24 mouse cellular contexts compared by ENCODE assay signal in genomic region chr5:38628023-38628422, GRCm38 (mm10). TPM values are rescaled to one million over a fixed set of nuclear protein-coding genes. Genes with fewer than 3 reads are reported as not detected.
DNase-seq lines count a peak whose midpoint lies in the region; ATAC-seq and TF ChIP-seq lines count a peak whose summit lies in the region.
"Had no signal": no experiment of that assay in that cellular context is flagged by ENCODE, and none has a peak within 500 bp of the region (broad histone marks: within the 10 kb centered on the region; RNA-seq: fewer than 3 reads in every experiment).

No protein-coding gene starts in this region.

- no peaks in the 10 kb centered on the region for H3K4me1 ChIP-seq in lung, embryonic 16.5 days (replicated peaks; ENCODE audit: control insufficient read depth, insufficient read depth, low read length)
- H3K4me1 ChIP-seq in lung, adult 2 months (ENCODE audit: control insufficient read depth, insufficient read depth, low read length) = no peaks in the 10 kb centered on the region
- peaks cover 21% of the 10 kb centered on the region for H3K4me1 ChIP-seq in embryonic facial prominence, embryonic 10.5 days
- H3K4me1 ChIP-seq: forebrain, embryonic 13.5 days; heart, embryonic 15.5 days; intestine, embryonic 15.5 days had no signal

- intact Hi-C loops in heart, postnatal 10 days (cut with DNase I) = no loop called here

- H3K27ac ChIP-seq in lung, embryonic 16.5 days (ENCODE audit: low read length) = no peak overlapping the region
- no peak overlapping the region for H3K27ac ChIP-seq in embryonic facial prominence, embryonic 10.5 days (replicated peaks)
- H3K27ac ChIP-seq: embryonic facial prominence, embryonic 15.5 days; forebrain, embryonic 13.5 days; gastrocnemius, adult 2 months; heart, adult 2 months; heart, embryonic 15.5 days; hindbrain, embryonic 10.5 days; hindbrain, embryonic 14.5 days; intestine, embryonic 15.5 days had no signal

- WGBS in lung, embryonic 16.5 days = 44% methylated on average over 2 of the region's 2 CpGs
- WGBS in lung, adult 2 months = 32% methylated on average over 2 of the region's 2 CpGs
- 47% methylated on average over 2 of the region's 2 CpGs for WGBS in embryonic facial prominence, embryonic 10.5 days

- no peaks in the 10 kb centered on the region for H3K36me3 ChIP-seq in lung, embryonic 16.5 days (ENCODE audit: control insufficient read depth, insufficient read depth, low read length)
- H3K36me3 ChIP-seq in embryonic facial prominence, embryonic 10.5 days (replicated peaks) = no peaks in the 10 kb centered on the region
- H3K36me3 ChIP-seq: embryonic facial prominence, embryonic 15.5 days; G1E; heart, embryonic 15.5 days; hindbrain, embryonic 10.5 days; intestine, embryonic 15.5 days had no signal

- no peak overlapping the region for H3K9ac ChIP-seq in lung, embryonic 16.5 days (ENCODE audit: low read length)
- H3K9ac ChIP-seq: embryonic facial prominence, embryonic 15.5 days; forebrain, embryonic 13.5 days; forebrain, postnatal 0 days; heart, embryonic 15.5 days; hindbrain, embryonic 14.5 days; intestine, embryonic 15.5 days had no signal

- ATAC-seq in lung, embryonic 16.5 days (ENCODE audit: low read depth) = peak; percentile 17; the same call in 1 of the 2 replicates
- 0 out of 2 replicates have a peak, but pooled peaks have one; percentile 14 for ATAC-seq in megakaryocyte progenitor cell, adult 5-6 weeks (replicated peaks; ENCODE audit: poor library complexity)
- ATAC-seq: activated CD4-positive, CD25-positive, alpha-beta regulatory T cell, adult 4 months; forebrain, embryonic 13.5 days; forebrain, postnatal 0 days; intestine, embryonic 15.5 days had no signal

- no peak overlapping the region for H3K4me2 ChIP-seq in lung, embryonic 16.5 days (ENCODE audit: low read depth, low read length)
- H3K4me2 ChIP-seq: embryonic facial prominence, embryonic 15.5 days; forebrain, embryonic 13.5 days; heart, embryonic 11.5 days; heart, embryonic 15.5 days; hindbrain, embryonic 14.5 days; intestine, embryonic 15.5 days had no signal

- no peaks in the 10 kb centered on the region for H3K27me3 ChIP-seq in lung, embryonic 16.5 days (ENCODE audit: control insufficient read depth, insufficient read depth, low read depth, low read length)
- no peaks in the 10 kb centered on the region for H3K27me3 ChIP-seq in embryonic facial prominence, embryonic 10.5 days (replicated peaks; ENCODE audit: low read depth, poor library complexity, severe bottlenecking)
- H3K27me3 ChIP-seq: embryonic facial prominence, embryonic 15.5 days; forebrain, embryonic 13.5 days; heart, embryonic 15.5 days; intestine, embryonic 15.5 days had no signal

- DNase-seq in heart, adult 11 months = peak; percentile 61
- DNase-seq in heart, postnatal 10 days = no peak
- no peak for DNase-seq in lung, adult 2 months
- DNase-seq in embryonic facial prominence, embryonic 10.5 days (ENCODE audit: low spot score) = peak; percentile 19
- no peak for DNase-seq in right cerebral cortex, postnatal 25 days
- DNase-seq in gastrocnemius, postnatal 25 days = no peak
- DNase-seq: adrenal gland, postnatal 14 days; cerebellum, adult 18-20 months; cerebellum, postnatal 10 days; forebrain, postnatal 0 days; gastrocnemius, adult 2 months; gastrocnemius, postnatal 36 days; heart, adult 2 months had no signal

- no peak for TF ChIP-seq POLR2A in lung, adult 2 months (IDR thresholded peaks at IDR 0.05; ENCODE audit: borderline replicate concordance, extremely low read depth, low read depth, low read length)

- peaks cover 3% of the 10 kb centered on the region; the same call in 1 of the 2 replicates for H3K9me3 ChIP-seq in lung, embryonic 16.5 days (ENCODE audit: control insufficient read depth, low read length)
- H3K9me3 ChIP-seq in embryonic facial prominence, embryonic 10.5 days = peaks cover 5% of the 10 kb centered on the region; the same call in 1 of the 2 replicates
- H3K9me3 ChIP-seq: embryonic facial prominence, embryonic 15.5 days; forebrain, embryonic 13.5 days; G1E; heart, embryonic 15.5 days; hindbrain, embryonic 10.5 days; intestine, embryonic 15.5 days had no signal

- no peak overlapping the region for H3K4me3 ChIP-seq in lung, embryonic 16.5 days (ENCODE audit: low read length)
- H3K4me3 ChIP-seq in lung, adult 2 months (replicated peaks; ENCODE audit: extremely low read depth, low read depth, low read length) = no peak overlapping the region
- H3K4me3 ChIP-seq in embryonic facial prominence, embryonic 10.5 days = no peak overlapping the region
- H3K4me3 ChIP-seq: embryonic facial prominence, embryonic 15.5 days; forebrain, embryonic 13.5 days; gastrocnemius, adult 2 months; heart, adult 2 months; heart, embryonic 15.5 days; hindbrain, embryonic 10.5 days; intestine, embryonic 15.5 days had no signal

- no peak for TF ChIP-seq CTCF in lung, adult 2 months (IDR thresholded peaks at IDR 0.05; ENCODE audit: insufficient read depth, low read length)

RNA-seq across cellular contexts. Expression of gene Zfp518b, which starts 56.6 kb away (rescaled TPM):
- 10 to 100 TPM in 1 of 2 experiments, 1 to 10 TPM in 1; 8.8 to 10.8 TPM for total RNA-seq in heart, postnatal 10 days (2021)
- 13.2 and 16.6 TPM in 2 replicates for polyA plus RNA-seq in lung, embryonic 16.5 days (2015; fragmentation: Nextera tagmentation; extraction: Ambion mirVana)
- polyA plus RNA-seq in lung, adult 2 months (2012; rRNA removed) = 1.2 and 2.3 TPM in 2 replicates
- 42.3 and 43.1 TPM in 2 replicates for polyA plus RNA-seq in embryonic facial prominence, embryonic 10.5 days (2016; fragmentation: Nextera tagmentation; extraction: Ambion mirVana)
- 7.0 and 9.0 TPM in 2 replicates for total RNA-seq in megakaryocyte progenitor cell, adult 5-6 weeks (2015)
- 6.9 and 7.0 TPM in 2 replicates for total RNA-seq in megakaryocyte progenitor cell, adult 5-6 weeks (2017)
- total RNA-seq in gastrocnemius, postnatal 25 days (2021) = 1 to 10 TPM; 2.2 to 3.1 TPM
- polyA plus RNA-seq: G1E had no signal

Comparison
In these comparisons a context has a peak if more than half of its experiments do, and no peak if none do; other contexts are left out.
1. DNase-seq: peak in heart, adult 11 months (single experiment) and embryonic facial prominence, embryonic 10.5 days (single experiment); none in heart, postnatal 10 days (0 of 2), lung, adult 2 months (single experiment), right cerebral cortex, postnatal 25 days (single experiment) and gastrocnemius, postnatal 25 days (single experiment).